In genomic region chr4:134372294-134372747, GRCm38 (mm10) we compare ENCODE assay signal across 7 mouse cellular contexts. TPM values are rescaled to one million over a fixed set of nuclear protein-coding genes. Genes with fewer than 3 reads are reported as not detected.
A peak's percentile ranks its signal among the peaks of the same experiment; 100 is the strongest.
DNase-seq lines count a peak whose midpoint lies in the region; ATAC-seq and TF ChIP-seq lines count a peak whose summit lies in the region.

No protein-coding gene starts in this region.

- H3K9me3 ChIP-seq in intestine, embryonic 16.5 days (ENCODE audit: control insufficient read depth, low read length), result peaks cover 3% of the 10 kb centered on the region; the same call in 1 of the 2 replicates
- 0 out of 2 replicates have a peak, but pooled peaks cover 2% of the 10 kb centered on the region for H3K9me3 ChIP-seq in limb, embryonic 10.5 days (replicated peaks)
- H3K9me3 ChIP-seq in midbrain, embryonic 11.5 days (ENCODE audit: control insufficient read depth, low read length), result no peaks in the 10 kb centered on the region

- peak overlapping the region; percentile 85 for H3K4me2 ChIP-seq in intestine, embryonic 16.5 days (ENCODE audit: low read depth, low read length)
- peak overlapping the region; percentile 70 for H3K4me2 ChIP-seq in midbrain, embryonic 11.5 days

- H3K27me3 ChIP-seq in intestine, embryonic 16.5 days (replicated peaks; ENCODE audit: control insufficient read depth, insufficient read depth, low read length), result peaks cover 25% of the 10 kb centered on the region
- peaks cover 66% of the 10 kb centered on the region for H3K27me3 ChIP-seq in limb, embryonic 10.5 days (ENCODE audit: low read depth, poor library complexity, severe bottlenecking)
- H3K27me3 ChIP-seq in midbrain, embryonic 11.5 days (ENCODE audit: control insufficient read depth, insufficient read depth, low read length), result peaks cover 37% of the 10 kb centered on the region
- H3K27me3 ChIP-seq in spleen, adult 2 months (ENCODE audit: control insufficient read depth, insufficient read depth, low read length), result peaks cover 12% of the 10 kb centered on the region

- 0% methylated on average over 16 of the region's 16 CpGs for WGBS in intestine, embryonic 16.5 days
- WGBS in limb, embryonic 10.5 days, result under 1% methylated on average over 16 of the region's 16 CpGs
- under 1% methylated on average over 16 of the region's 16 CpGs for WGBS in midbrain, embryonic 11.5 days
- WGBS in spleen, adult 2 months, result under 1% methylated on average over 16 of the region's 16 CpGs

- DNase-seq in adrenal gland, adult 8-10 months, result peak; percentile 67
- DNase-seq in embryo, embryonic 9.5 days (ENCODE audit: extremely low spot score), result peak; percentile 68
- peak; percentile 48 to 72 for DNase-seq in gastrocnemius, postnatal 4 days (ENCODE audit: low spot score in 2 of 2)
- DNase-seq in limb, embryonic 10.5 days (ENCODE audit: low spot score), result peak; percentile 78
- peak; percentile 96 for DNase-seq in midbrain, embryonic 11.5 days (ENCODE audit: low spot score, missing footprints)
- peak in 1 of 2 experiments; percentile 72 for DNase-seq in spleen, adult 2 months (ENCODE audit: low read depth in 1 of 2, low spot score in 2 of 2)

- TF ChIP-seq CTCF in spleen, adult 2 months (IDR thresholded peaks at IDR 0.05; ENCODE audit: extremely low read depth, insufficient read depth, insufficient read length, insufficient replicate concordance), result no peak

- peak overlapping the region; percentile 46 for H3K9ac ChIP-seq in intestine, embryonic 16.5 days (ENCODE audit: low read depth, low read length)
- peak overlapping the region; percentile 22 for H3K9ac ChIP-seq in midbrain, embryonic 11.5 days (ENCODE audit: low read length)

- no peak overlapping the region for H3K27ac ChIP-seq in intestine, embryonic 16.5 days (ENCODE audit: low read length)
- no peak overlapping the region for H3K27ac ChIP-seq in limb, embryonic 10.5 days
- H3K27ac ChIP-seq in midbrain, embryonic 11.5 days (ENCODE audit: low read depth, low read length), result no peak overlapping the region
- no peak overlapping the region for H3K27ac ChIP-seq in spleen, adult 2 months (ENCODE audit: insufficient read depth, low read length)

- no peaks in the 10 kb centered on the region for H3K36me3 ChIP-seq in intestine, embryonic 16.5 days (ENCODE audit: control insufficient read depth, insufficient read depth, low read length)
- no peaks in the 10 kb centered on the region for H3K36me3 ChIP-seq in limb, embryonic 10.5 days
- no peaks in the 10 kb centered on the region for H3K36me3 ChIP-seq in midbrain, embryonic 11.5 days (ENCODE audit: control insufficient read depth, insufficient read depth, low read length)
- H3K36me3 ChIP-seq in spleen, adult 2 months (ENCODE audit: control insufficient read depth, insufficient read depth, low read length), result no peaks in the 10 kb centered on the region

- peak overlapping the region; percentile 57 for H3K4me3 ChIP-seq in intestine, embryonic 16.5 days (ENCODE audit: low read length)
- H3K4me3 ChIP-seq in limb, embryonic 10.5 days, result peak overlapping the region; percentile 60
- peak overlapping the region; percentile 37 for H3K4me3 ChIP-seq in midbrain, embryonic 11.5 days (ENCODE audit: low read depth, low read length)
- H3K4me3 ChIP-seq in spleen, adult 2 months (ENCODE audit: extremely low read depth, insufficient read depth, insufficient read length), result peak overlapping the region; percentile 64

- H3K4me1 ChIP-seq in intestine, embryonic 16.5 days (ENCODE audit: control insufficient read depth, insufficient read depth, low read length), result peaks cover 19% of the 10 kb centered on the region
- H3K4me1 ChIP-seq in limb, embryonic 10.5 days, result peaks cover 25% of the 10 kb centered on the region
- H3K4me1 ChIP-seq in midbrain, embryonic 11.5 days (ENCODE audit: control insufficient read depth, insufficient read depth, low read length), result peaks cover 13% of the 10 kb centered on the region
- peaks cover 10% of the 10 kb centered on the region; the same call in 1 of the 2 replicates for H3K4me1 ChIP-seq in spleen, adult 2 months (ENCODE audit: control insufficient read depth, insufficient read depth, insufficient read length)

- TF ChIP-seq POLR2A in spleen, adult 2 months (IDR thresholded peaks at IDR 0.05; ENCODE audit: low read depth, low read length), result no peak

- ATAC-seq in intestine, embryonic 16.5 days, result peak; percentile 81
- peak; percentile 71 for ATAC-seq in midbrain, embryonic 11.5 days (ENCODE audit: low FRiP score)

RNA-seq across cellular contexts. Expression of gene Extl1, which starts 11.3 kb away (rescaled TPM):
- total RNA-seq in adrenal gland, adult 8-10 months (2022), result 10 to 100 TPM in 2 of 4 experiments, 1 to 10 TPM in 2; 3.3 to 15.4 (median 9.4) TPM
- total RNA-seq in gastrocnemius, postnatal 4 days (2021), result 10 to 100 TPM in 1 of 2 experiments, 1 to 10 TPM in 1; 7.5 to 10.2 TPM
- polyA plus RNA-seq in intestine, embryonic 16.5 days (2015; fragmentation: Nextera tagmentation; extraction: Ambion mirVana), result 1.6 and 1.7 TPM in 2 replicates
- polyA plus RNA-seq in limb, embryonic 10.5 days (2016; fragmentation: Nextera tagmentation; extraction: Ambion mirVana), result 0.44 and 0.75 TPM in 2 replicates
- polyA plus RNA-seq in midbrain, embryonic 11.5 days (2014; fragmentation: Nextera tagmentation; extraction: Ambion mirVana), result 0.06 and 0.11 TPM in 2 replicates
- 7.2 and 8.5 TPM in 2 replicates for polyA plus RNA-seq in spleen, adult 2 months (2012; rRNA removed)

RNA-seq across cellular contexts. Expression of gene Pafah2, which starts 23.8 kb away (rescaled TPM):
- total RNA-seq in adrenal gland, adult 8-10 months (2022), result 10 to 100 TPM; 13.9 to 21.7 (median 19.0) TPM
- 1 to 10 TPM; 4.4 to 4.9 TPM for total RNA-seq in gastrocnemius, postnatal 4 days (2021)
- polyA plus RNA-seq in intestine, embryonic 16.5 days (2015; fragmentation: Nextera tagmentation; extraction: Ambion mirVana), result 61.6 and 69.2 TPM in 2 replicates
- polyA plus RNA-seq in limb, embryonic 10.5 days (2016; fragmentation: Nextera tagmentation; extraction: Ambion mirVana), result 8.1 and 8.6 TPM in 2 replicates
- polyA plus RNA-seq in midbrain, embryonic 11.5 days (2014; fragmentation: Nextera tagmentation; extraction: Ambion mirVana), result 8.8 and 10.0 TPM in 2 replicates
- polyA plus RNA-seq in spleen, adult 2 months (2012; rRNA removed), result 3.8 and 4.9 TPM in 2 replicates

RNA-seq across cellular contexts. Expression of gene Slc30a2, which starts 29.3 kb away (rescaled TPM):
- total RNA-seq in adrenal gland, adult 8-10 months (2022), result 100 to 1,000 TPM in 2 of 4 experiments, 10 to 100 TPM in 2; 29.5 to 113 (median 69.5) TPM
- total RNA-seq in gastrocnemius, postnatal 4 days (2021), result under 1 TPM; 0.44 to 0.54 TPM
- 7.4 and 10.6 TPM in 2 replicates for polyA plus RNA-seq in intestine, embryonic 16.5 days (2015; fragmentation: Nextera tagmentation; extraction: Ambion mirVana)
- not detected in 2 replicates for polyA plus RNA-seq in limb, embryonic 10.5 days (2016; fragmentation: Nextera tagmentation; extraction: Ambion mirVana)
- polyA plus RNA-seq in midbrain, embryonic 11.5 days (2014; fragmentation: Nextera tagmentation; extraction: Ambion mirVana), result not detected in 2 replicates
- polyA plus RNA-seq in spleen, adult 2 months (2012; rRNA removed), result 1.5 and 4.0 TPM in 2 replicates

RNA-seq across cellular contexts. Expression of gene Trim63, which starts 57.4 kb away (rescaled TPM):
- not detected for total RNA-seq in adrenal gland, adult 8-10 months (2022)
- total RNA-seq in gastrocnemius, postnatal 4 days (2021), result 10 to 100 TPM; 48.4 to 59.5 TPM
- 1.3 and 1.9 TPM in 2 replicates for polyA plus RNA-seq in intestine, embryonic 16.5 days (2015; fragmentation: Nextera tagmentation; extraction: Ambion mirVana)
- polyA plus RNA-seq in limb, embryonic 10.5 days (2016; fragmentation: Nextera tagmentation; extraction: Ambion mirVana), result 0.30 and 0.95 TPM in 2 replicates
- 0.11 TPM in 1 of 2 replicates, not detected in the other for polyA plus RNA-seq in midbrain, embryonic 11.5 days (2014; fragmentation: Nextera tagmentation; extraction: Ambion mirVana)
- polyA plus RNA-seq in spleen, adult 2 months (2012; rRNA removed), result 0.12 and 0.32 TPM in 2 replicates
